Mouse (Mus musculus): ENCODE measurements around the gene Nlk. TPM values are rescaled to one million over a fixed set of nuclear protein-coding genes. Genes with fewer than 3 reads are reported as not detected.
A peak's percentile ranks its signal among the peaks of the same experiment; 100 is the strongest.

The Nlk gene
- polyA plus RNA-seq (2015; fragmentation: Nextera tagmentation; extraction: Ambion mirVana), result 3.2 TPM in 2 replicates

GRCm38 (mm10) chr11:78696777-78697752 is at the start of gene Nlk:
TSS of gene Nlk (minus strand) at chr11:78697373.
- ATAC-seq (ENCODE audit: low read depth), result peak; percentile 99
- WGBS (ENCODE audit: insufficient replicate concordance), result under 1% methylated on average over 54 of the region's 65 CpGs
- Histone ChIP-seq H3K4me2 (ENCODE audit: low read depth, low read length) (peak within 1 kb of the TSS; percentile 93), H3K27me3 (ENCODE audit: control insufficient read depth, insufficient read depth, low read depth, low read length) (no peaks in the 10 kb centered on the region), H3K9ac (ENCODE audit: low read depth, low read length) (peak within 1 kb of the TSS; percentile 86), H3K9me3 (replicated peaks; ENCODE audit: control insufficient read depth, low read length) (no peaks in the 10 kb centered on the region), H3K4me3 (ENCODE audit: low read depth, low read length) (peak within 1 kb of the TSS; percentile 85), H3K4me1 (ENCODE audit: control insufficient read depth, low read depth, low read length) (peaks cover 13% of the 10 kb centered on the region), H3K36me3 (ENCODE audit: control insufficient read depth, insufficient read depth) (no peaks in the 10 kb centered on the region), H3K27ac (ENCODE audit: low read length) (peak within 1 kb of the TSS; percentile 72; the same call in 1 of the 2 replicates)

GRCm38 (mm10) chr11:78746264-78746663 is 49.1 kb upstream of the Nlk start:
- ATAC-seq (ENCODE audit: low read depth), result no peak
- Histone ChIP-seq H3K4me2 (ENCODE audit: low read depth, low read length) (no peak overlapping the region), H3K27me3 (ENCODE audit: control insufficient read depth, insufficient read depth, low read depth, low read length) (no peaks in the 10 kb centered on the region), H3K27ac (ENCODE audit: low read length) (no peak overlapping the region), H3K9ac (ENCODE audit: low read depth, low read length) (no peak overlapping the region), H3K4me1 (ENCODE audit: control insufficient read depth, low read depth, low read length) (peaks cover 6% of the 10 kb centered on the region), H3K4me3 (ENCODE audit: low read depth, low read length) (no peak overlapping the region), H3K36me3 (ENCODE audit: control insufficient read depth, insufficient read depth) (no peaks in the 10 kb centered on the region), H3K9me3 (replicated peaks; ENCODE audit: control insufficient read depth, low read length) (no peaks in the 10 kb centered on the region)
- 61% methylated on average over 7 of the region's 7 CpGs for WGBS (ENCODE audit: insufficient replicate concordance)

- no peaks in the 10 kb centered on the region for H3K9me3 ChIP-seq (replicated peaks; ENCODE audit: control insufficient read depth, low read length)
- no peaks in the 10 kb centered on the region for H3K27me3 ChIP-seq (ENCODE audit: control insufficient read depth, insufficient read depth, low read depth, low read length)
- no peak overlapping the region for H3K9ac ChIP-seq (ENCODE audit: low read depth, low read length)
- no peak overlapping the region for H3K27ac ChIP-seq (ENCODE audit: low read length)
- H3K36me3 ChIP-seq (ENCODE audit: control insufficient read depth, insufficient read depth), result no peaks in the 10 kb centered on the region
- no peak overlapping the region for H3K4me2 ChIP-seq (ENCODE audit: low read depth, low read length)
- peaks cover under 1% of the 10 kb centered on the region for H3K4me1 ChIP-seq (ENCODE audit: control insufficient read depth, low read depth, low read length)
- no peak for ATAC-seq (ENCODE audit: low read depth)
- no peak overlapping the region for H3K4me3 ChIP-seq (ENCODE audit: low read depth, low read length)
- WGBS (ENCODE audit: insufficient replicate concordance), result 47% methylated on average over 4 of the region's 4 CpGs
Observed at GRCm38 (mm10) chr11:78745475-78745874, 48.3 kb upstream of the Nlk start.

GRCm38 (mm10) chr11:78742461-78742860 is 45.3 kb upstream of the Nlk start:
- Histone ChIP-seq H3K9ac (ENCODE audit: low read depth, low read length) (no peak overlapping the region), H3K36me3 (ENCODE audit: control insufficient read depth, insufficient read depth) (no peaks in the 10 kb centered on the region), H3K27ac (ENCODE audit: low read length) (no peak overlapping the region), H3K4me2 (ENCODE audit: low read depth, low read length) (no peak overlapping the region), H3K9me3 (replicated peaks; ENCODE audit: control insufficient read depth, low read length) (no peaks in the 10 kb centered on the region), H3K4me3 (ENCODE audit: low read depth, low read length) (no peak overlapping the region), H3K27me3 (ENCODE audit: control insufficient read depth, insufficient read depth, low read depth, low read length) (no peaks in the 10 kb centered on the region), H3K4me1 (ENCODE audit: control insufficient read depth, low read depth, low read length) (no peaks in the 10 kb centered on the region)
- ATAC-seq (ENCODE audit: low read depth), result no peak
- 62% methylated on average over 3 of the region's 3 CpGs for WGBS (ENCODE audit: insufficient replicate concordance)

GRCm38 (mm10) chr11:78741958-78742357 is 44.8 kb upstream of the Nlk start:
- H3K4me1 ChIP-seq (ENCODE audit: control insufficient read depth, low read depth, low read length), result no peaks in the 10 kb centered on the region
- no peaks in the 10 kb centered on the region for H3K36me3 ChIP-seq (ENCODE audit: control insufficient read depth, insufficient read depth)
- no peaks in the 10 kb centered on the region for H3K27me3 ChIP-seq (ENCODE audit: control insufficient read depth, insufficient read depth, low read depth, low read length)
- H3K9ac ChIP-seq (ENCODE audit: low read depth, low read length), result no peak overlapping the region
- WGBS (ENCODE audit: insufficient replicate concordance), result 56% methylated on average over 7 of the region's 7 CpGs
- no peak overlapping the region for H3K4me3 ChIP-seq (ENCODE audit: low read depth, low read length)
- no peak for ATAC-seq (ENCODE audit: low read depth)
- H3K9me3 ChIP-seq (replicated peaks; ENCODE audit: control insufficient read depth, low read length), result no peaks in the 10 kb centered on the region
- H3K4me2 ChIP-seq (ENCODE audit: low read depth, low read length), result no peak overlapping the region
- H3K27ac ChIP-seq (ENCODE audit: low read length), result no peak overlapping the region

- Histone ChIP-seq H3K4me1 (ENCODE audit: control insufficient read depth, low read depth, low read length) (no peaks in the 10 kb centered on the region), H3K4me2 (ENCODE audit: low read depth, low read length) (no peak overlapping the region), H3K9me3 (replicated peaks; ENCODE audit: control insufficient read depth, low read length) (no peaks in the 10 kb centered on the region), H3K27ac (ENCODE audit: low read length) (no peak overlapping the region), H3K36me3 (ENCODE audit: control insufficient read depth, insufficient read depth) (no peaks in the 10 kb centered on the region), H3K27me3 (ENCODE audit: control insufficient read depth, insufficient read depth, low read depth, low read length) (no peaks in the 10 kb centered on the region), H3K4me3 (ENCODE audit: low read depth, low read length) (no peak overlapping the region), H3K9ac (ENCODE audit: low read depth, low read length) (no peak overlapping the region)
- no peak for ATAC-seq (ENCODE audit: low read depth)
Observed at GRCm38 (mm10) chr11:78739361-78739760, 42.2 kb upstream of the Nlk start.

GRCm38 (mm10) chr11:78736877-78737408 is 39.8 kb upstream of the Nlk start:
- Histone ChIP-seq H3K27me3 (ENCODE audit: control insufficient read depth, insufficient read depth, low read depth, low read length) (no peaks in the 10 kb centered on the region), H3K4me1 (ENCODE audit: control insufficient read depth, low read depth, low read length) (no peaks in the 10 kb centered on the region; the same call in 1 of the 2 replicates), H3K4me2 (ENCODE audit: low read depth, low read length) (no peak overlapping the region), H3K9me3 (replicated peaks; ENCODE audit: control insufficient read depth, low read length) (no peaks in the 10 kb centered on the region), H3K36me3 (ENCODE audit: control insufficient read depth, insufficient read depth) (no peaks in the 10 kb centered on the region), H3K4me3 (ENCODE audit: low read depth, low read length) (no peak overlapping the region), H3K27ac (ENCODE audit: low read length) (no peak overlapping the region), H3K9ac (ENCODE audit: low read depth, low read length) (no peak overlapping the region)
- ATAC-seq (ENCODE audit: low read depth), result no peak
- 54% methylated on average over 3 of the region's 3 CpGs for WGBS (ENCODE audit: insufficient replicate concordance)

- H3K4me3 ChIP-seq (ENCODE audit: low read depth, low read length), result no peak overlapping the region
- H3K36me3 ChIP-seq (ENCODE audit: control insufficient read depth, insufficient read depth), result no peaks in the 10 kb centered on the region
- no peak for ATAC-seq (ENCODE audit: low read depth)
- WGBS (ENCODE audit: insufficient replicate concordance), result 74% methylated on average over 1 of the region's 1 CpGs
- H3K27me3 ChIP-seq (ENCODE audit: control insufficient read depth, insufficient read depth, low read depth, low read length), result no peaks in the 10 kb centered on the region
- H3K4me2 ChIP-seq (ENCODE audit: low read depth, low read length), result no peak overlapping the region
- H3K4me1 ChIP-seq (ENCODE audit: control insufficient read depth, low read depth, low read length), result no peaks in the 10 kb centered on the region; the same call in 1 of the 2 replicates
- H3K9ac ChIP-seq (ENCODE audit: low read depth, low read length), result no peak overlapping the region
- H3K9me3 ChIP-seq (replicated peaks; ENCODE audit: control insufficient read depth, low read length), result no peaks in the 10 kb centered on the region
- H3K27ac ChIP-seq (ENCODE audit: low read length), result no peak overlapping the region
Observed at GRCm38 (mm10) chr11:78735168-78735567, 38.0 kb upstream of the Nlk start.

GRCm38 (mm10) chr11:78732619-78733018 is 35.4 kb upstream of the Nlk start:
- Histone ChIP-seq H3K36me3 (ENCODE audit: control insufficient read depth, insufficient read depth) (no peaks in the 10 kb centered on the region), H3K9me3 (replicated peaks; ENCODE audit: control insufficient read depth, low read length) (no peaks in the 10 kb centered on the region), H3K4me1 (ENCODE audit: control insufficient read depth, low read depth, low read length) (no peaks in the 10 kb centered on the region; the same call in 1 of the 2 replicates), H3K4me2 (ENCODE audit: low read depth, low read length) (peak overlapping the region; percentile 6; the same call in 1 of the 2 replicates), H3K27me3 (ENCODE audit: control insufficient read depth, insufficient read depth, low read depth, low read length) (no peaks in the 10 kb centered on the region), H3K9ac (ENCODE audit: low read depth, low read length) (no peak overlapping the region), H3K27ac (ENCODE audit: low read length) (no peak overlapping the region), H3K4me3 (ENCODE audit: low read depth, low read length) (no peak overlapping the region)
- ATAC-seq (ENCODE audit: low read depth), result peak; percentile 59
- 47% methylated on average over 6 of the region's 6 CpGs for WGBS (ENCODE audit: insufficient replicate concordance)
